Comparison of ENCODE assay signal across 18 mouse cellular contexts in the genomic region with DNA sequence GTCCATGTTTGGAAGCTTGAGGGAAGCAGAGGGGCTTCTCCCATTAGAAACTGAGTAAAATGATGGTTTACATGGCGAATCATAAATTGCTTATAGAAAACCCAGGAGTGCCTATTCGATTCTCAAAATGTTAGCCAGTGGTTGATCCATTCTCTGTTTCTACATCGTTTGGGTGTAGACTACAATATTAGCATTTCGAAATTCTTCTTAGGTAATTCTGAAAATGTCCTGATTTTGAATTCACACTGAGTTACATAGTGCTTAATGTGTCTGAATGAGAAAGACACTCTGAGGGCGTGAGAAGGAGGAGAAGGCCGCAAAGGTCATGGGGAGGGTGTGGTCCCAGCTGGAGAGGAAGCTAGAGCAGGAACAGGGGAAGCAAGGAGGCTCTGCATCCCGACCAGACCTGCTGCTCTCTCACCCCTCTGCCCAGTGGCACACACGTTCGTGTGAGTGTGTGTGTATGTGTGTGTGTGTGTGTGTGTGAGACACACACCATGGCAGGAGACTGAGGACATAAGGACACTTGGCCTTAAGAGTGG.
DNase-seq lines count a peak whose midpoint lies in the region; ATAC-seq and TF ChIP-seq lines count a peak whose summit lies in the region.
"Had no signal": no experiment of that assay in that cellular context is flagged by ENCODE, and none has a peak within 500 bp of the region (broad histone marks: within the 10 kb centered on the region; RNA-seq: fewer than 3 reads in every experiment).

No protein-coding gene starts in this region.

- intact Hi-C loops in left cerebral cortex, postnatal 14 days (cut with DNase I), result no loop called here

- ATAC-seq in liver, embryonic 11.5 days (replicated peaks; ENCODE audit: low FRiP score), result no peak
- no peak for ATAC-seq in megakaryocyte-erythroid progenitor cell, adult 5-6 weeks (replicated peaks; ENCODE audit: low FRiP score, low TSS enrichment, poor library complexity, severe bottlenecking)
- ATAC-seq: forebrain, embryonic 13.5 days; hindbrain, embryonic 16.5 days; midbrain, embryonic 16.5 days had no signal

- no peak for TF ChIP-seq POLR2A in liver, adult 2 months (IDR thresholded peaks at IDR 0.05; ENCODE audit: extremely low read depth, insufficient read depth, low read length)

- H3K27me3 ChIP-seq in liver, adult 2 months (ENCODE audit: control insufficient read depth, insufficient read depth, low read length), result no peaks in the 10 kb centered on the region
- H3K27me3 ChIP-seq in liver, embryonic 11.5 days (replicated peaks; ENCODE audit: control insufficient read depth, insufficient read depth, low read length), result no peaks in the 10 kb centered on the region
- no peaks in the 10 kb centered on the region for H3K27me3 ChIP-seq in megakaryocyte, embryonic 14.5 days (replicated peaks)
- H3K27me3 ChIP-seq: embryonic facial prominence, embryonic 13.5 days; forebrain, embryonic 13.5 days; heart, embryonic 13.5 days; neural tube, embryonic 15.5 days; stomach, embryonic 15.5 days had no signal

- WGBS in liver, adult 2 months, result 27% methylated on average over 9 of the region's 9 CpGs
- WGBS in liver, embryonic 11.5 days, result 60% methylated on average over 9 of the region's 9 CpGs

- H3K4me2 ChIP-seq in liver, embryonic 11.5 days, result no peak overlapping the region
- H3K4me2 ChIP-seq: embryonic facial prominence, embryonic 13.5 days; forebrain, embryonic 13.5 days; heart, embryonic 13.5 days; neural tube, embryonic 15.5 days; stomach, embryonic 15.5 days had no signal

- H3K4me3 ChIP-seq in liver, adult 2 months (ENCODE audit: insufficient read depth, low read depth, low read length), result no peak overlapping the region
- no peak overlapping the region for H3K4me3 ChIP-seq in liver, embryonic 11.5 days (ENCODE audit: low read depth, low read length)
- H3K4me3 ChIP-seq in brown adipose tissue, adult 24 weeks (ENCODE audit: insufficient read depth, low read depth, low read length), result no peak overlapping the region
- H3K4me3 ChIP-seq in megakaryocyte, embryonic 14.5 days (replicated peaks), result peak overlapping the region; percentile 43
- H3K4me3 ChIP-seq: embryonic facial prominence, embryonic 13.5 days; forebrain, embryonic 13.5 days; heart, embryonic 13.5 days; neural tube, embryonic 15.5 days; stomach, embryonic 15.5 days had no signal

- peak overlapping the region; percentile 84 for H3K27ac ChIP-seq in liver, adult 2 months (replicated peaks; ENCODE audit: insufficient read depth, low read depth, low read length)
- H3K27ac ChIP-seq in liver, embryonic 11.5 days (ENCODE audit: low read depth, low read length), result no peak overlapping the region
- peak overlapping the region; percentile 70 for H3K27ac ChIP-seq in brown adipose tissue, adult 24 weeks (replicated peaks; ENCODE audit: low read depth, low read length)
- H3K27ac ChIP-seq: embryonic facial prominence, embryonic 13.5 days; forebrain, embryonic 13.5 days; heart, embryonic 13.5 days; liver, embryonic 14.5 days; neural tube, embryonic 15.5 days; stomach, embryonic 15.5 days had no signal

- no peaks in the 10 kb centered on the region for H3K36me3 ChIP-seq in liver, adult 2 months (ENCODE audit: control insufficient read depth, insufficient read depth, low read length)
- no peaks in the 10 kb centered on the region for H3K36me3 ChIP-seq in liver, embryonic 11.5 days (ENCODE audit: control insufficient read depth, insufficient read depth, low read length)
- no peaks in the 10 kb centered on the region for H3K36me3 ChIP-seq in megakaryocyte, embryonic 14.5 days (replicated peaks; ENCODE audit: low read length)
- H3K36me3 ChIP-seq: embryonic facial prominence, embryonic 13.5 days; heart, embryonic 13.5 days; neural tube, embryonic 15.5 days; stomach, embryonic 15.5 days had no signal

- no peaks in the 10 kb centered on the region for H3K9me3 ChIP-seq in liver, embryonic 11.5 days (ENCODE audit: control insufficient read depth, low read length)
- H3K9me3 ChIP-seq in megakaryocyte, embryonic 14.5 days, result no peaks in the 10 kb centered on the region
- H3K9me3 ChIP-seq: embryonic facial prominence, embryonic 13.5 days; forebrain, embryonic 13.5 days; heart, embryonic 13.5 days; neural tube, embryonic 15.5 days; stomach, embryonic 15.5 days had no signal

- H3K79me2 ChIP-seq in liver, adult 2 months (ENCODE audit: control insufficient read depth, insufficient read depth, low read length), result peaks cover 2% of the 10 kb centered on the region; the same call in 1 of the 2 replicates

- 0 out of 2 replicates have a peak overlapping the region, but pooled peaks have one; percentile 1 for H3K9ac ChIP-seq in liver, adult 2 months (ENCODE audit: low read depth, low read length)
- no peak overlapping the region for H3K9ac ChIP-seq in liver, embryonic 11.5 days (ENCODE audit: low read depth, low read length)
- H3K9ac ChIP-seq: embryonic facial prominence, embryonic 13.5 days; forebrain, embryonic 13.5 days; heart, embryonic 13.5 days; liver, embryonic 14.5 days; neural tube, embryonic 15.5 days; stomach, embryonic 15.5 days had no signal

- peak; percentile 23 for DNase-seq in embryo, embryonic 10 days (ENCODE audit: low spot score)
- no peak for DNase-seq in embryo, embryonic 9.5 days (ENCODE audit: extremely low spot score)
- DNase-seq in liver, adult 2 months (ENCODE audit: extremely low read depth, low read depth, low spot score), result peak; percentile 79
- no peak for DNase-seq in liver, embryonic 11.5 days (ENCODE audit: low spot score)
- no peak for DNase-seq in left cerebral cortex, postnatal 14 days (ENCODE audit: low spot score in 2 of 2)
- DNase-seq: cerebellum, postnatal 10 days; kidney, postnatal 14 days had no signal

- peaks cover 16% of the 10 kb centered on the region for H3K4me1 ChIP-seq in liver, adult 2 months (ENCODE audit: control insufficient read depth, insufficient read depth, low read length)
- H3K4me1 ChIP-seq in liver, embryonic 11.5 days (replicated peaks; ENCODE audit: control insufficient read depth, insufficient read depth, low read length), result peaks cover 4% of the 10 kb centered on the region; the same call in 1 of the 2 replicates
- H3K4me1 ChIP-seq in brown adipose tissue, adult 24 weeks (ENCODE audit: control insufficient read depth, insufficient read depth, insufficient read length, low read length), result peaks cover 14% of the 10 kb centered on the region
- H3K4me1 ChIP-seq in megakaryocyte, embryonic 14.5 days, result no peaks in the 10 kb centered on the region
- H3K4me1 ChIP-seq: forebrain, embryonic 13.5 days; neural tube, embryonic 15.5 days; stomach, embryonic 15.5 days had no signal

- TF ChIP-seq CTCF in liver, adult 2 months (IDR thresholded peaks at IDR 0.05; ENCODE audit: low read depth, low read length), result no peak

Comparison
In these comparisons a context has a peak if more than half of its experiments do, and no peak if none do; other contexts are left out.
1. DNase-seq: peak in embryo, embryonic 10 days (single experiment) and liver, adult 2 months (single experiment); none in embryo, embryonic 9.5 days (single experiment), liver, embryonic 11.5 days (single experiment) and left cerebral cortex, postnatal 14 days (0 of 2).